Comparison of ENCODE assay signal across 19 mouse cellular contexts in genomic region chr1:132715044-132715443, GRCm38 (mm10). TPM values are rescaled to one million over a fixed set of nuclear protein-coding genes. Genes with fewer than 3 reads are reported as not detected.
"Had no signal": no experiment of that assay in that cellular context is flagged by ENCODE, and none has a peak within 500 bp of the region (broad histone marks: within the 10 kb centered on the region; RNA-seq: fewer than 3 reads in every experiment).

No protein-coding gene starts in this region.

- DNase-seq: kidney, adult 2 months; kidney, postnatal 25 days; layer of hippocampus, adult 9-11 months; liver, embryonic 13.5 days; lung, adult 2 months; lung, postnatal 14 days; lung, postnatal 4 days; right cerebral cortex, adult 18-20 months; right cerebral cortex, postnatal 14 days; right cerebral cortex, postnatal 4 days; thymus, postnatal 36 days had no signal

- H3K36me3 ChIP-seq: limb, embryonic 10.5 days; limb, embryonic 13.5 days; liver, embryonic 13.5 days; neural tube, embryonic 12.5 days; neural tube, embryonic 15.5 days; stomach, embryonic 15.5 days had no signal

- H3K4me2 ChIP-seq: limb, embryonic 13.5 days; liver, embryonic 13.5 days; neural tube, embryonic 12.5 days; neural tube, embryonic 15.5 days; stomach, embryonic 15.5 days had no signal

- H3K27me3 ChIP-seq: liver, embryonic 13.5 days; neural tube, embryonic 12.5 days; neural tube, embryonic 15.5 days; stomach, embryonic 15.5 days had no signal

- H3K4me1 ChIP-seq: limb, embryonic 10.5 days; limb, embryonic 13.5 days; liver, embryonic 13.5 days; stomach, embryonic 15.5 days had no signal

- H3K9ac ChIP-seq: limb, embryonic 13.5 days; liver, embryonic 13.5 days; neural tube, embryonic 12.5 days; neural tube, embryonic 15.5 days; stomach, embryonic 15.5 days had no signal

- H3K4me3 ChIP-seq: layer of hippocampus, adult 2 months; limb, embryonic 10.5 days; limb, embryonic 13.5 days; liver, embryonic 13.5 days; neural tube, embryonic 12.5 days; neural tube, embryonic 15.5 days; stomach, embryonic 15.5 days had no signal

- H3K27ac ChIP-seq: kidney, postnatal 0 days; layer of hippocampus, adult 2 months; limb, embryonic 10.5 days; limb, embryonic 13.5 days; liver, embryonic 13.5 days; neural tube, embryonic 12.5 days; neural tube, embryonic 15.5 days; stomach, embryonic 15.5 days had no signal

- H3K9me3 ChIP-seq: limb, embryonic 10.5 days; limb, embryonic 13.5 days; liver, embryonic 13.5 days; neural tube, embryonic 12.5 days; neural tube, embryonic 15.5 days; stomach, embryonic 15.5 days had no signal

RNA-seq across cellular contexts. Expression of gene Nfasc, which starts 26.6 kb away (rescaled TPM):
- total RNA-seq: megakaryocyte progenitor cell, adult 5-6 weeks had no signal
